Mouse (Mus musculus): Measurements from ENCODE around the gene Ulk4.

The Ulk4 gene

DNA sequence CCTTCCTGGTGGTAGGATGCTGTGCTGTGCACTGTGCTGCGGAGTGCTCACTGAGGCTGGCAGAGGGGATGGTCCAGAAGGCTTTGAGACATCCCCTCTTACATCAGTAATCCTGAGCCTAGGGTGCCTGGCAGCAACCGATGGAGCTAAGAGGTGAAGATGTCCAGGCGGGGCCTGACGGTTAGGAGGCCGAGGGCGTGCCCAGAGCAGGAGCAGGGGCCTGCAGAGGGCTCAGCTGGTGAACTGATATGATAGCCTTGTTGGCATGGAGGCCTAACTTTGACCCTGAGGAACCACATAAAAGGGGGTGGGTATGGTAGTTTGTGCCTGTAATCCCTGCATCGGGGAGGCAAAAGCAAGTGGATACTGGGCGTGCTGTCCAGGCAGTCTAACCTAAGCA is 293.1 kb downstream of the Ulk4 start:
- no peak for DNase-seq (ENCODE audit: low read depth, low spot score)

- no peak for DNase-seq (ENCODE audit: low read depth, low spot score)
These were observed 295.2 kb downstream of the Ulk4 start for GRCm38 (mm10) chr9:120981777-120982176.

GRCm38 (mm10) chr9:120976856-120977255 is 300.1 kb downstream of the Ulk4 start:
- DNase-seq (ENCODE audit: low read depth, low spot score) = no peak

GRCm38 (mm10) chr9:120976158-120976557 is 300.8 kb downstream of the Ulk4 start:
- DNase-seq (ENCODE audit: low read depth, low spot score) = no peak

DNA sequence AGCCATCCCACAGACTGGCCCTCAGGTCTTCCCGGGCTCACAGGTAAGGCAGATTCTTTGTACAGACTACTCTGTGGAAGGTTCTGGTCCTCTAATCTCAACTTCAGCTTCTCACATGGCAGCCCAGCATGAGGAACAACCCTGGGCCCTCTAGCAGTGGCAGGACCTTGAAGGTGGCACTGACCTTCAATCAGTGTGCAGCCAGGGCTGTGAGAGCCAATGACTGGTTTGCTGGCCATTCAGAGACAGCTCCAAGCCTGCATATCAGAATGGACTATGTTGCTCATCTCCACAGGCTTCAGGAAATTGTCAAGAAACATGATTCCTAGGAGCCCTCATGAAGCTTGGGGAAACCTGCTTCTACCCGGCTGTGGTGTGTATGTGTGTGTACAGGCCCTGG is 302.8 kb downstream of the Ulk4 start:
- no peak for DNase-seq (ENCODE audit: low read depth, low spot score)

DNA sequence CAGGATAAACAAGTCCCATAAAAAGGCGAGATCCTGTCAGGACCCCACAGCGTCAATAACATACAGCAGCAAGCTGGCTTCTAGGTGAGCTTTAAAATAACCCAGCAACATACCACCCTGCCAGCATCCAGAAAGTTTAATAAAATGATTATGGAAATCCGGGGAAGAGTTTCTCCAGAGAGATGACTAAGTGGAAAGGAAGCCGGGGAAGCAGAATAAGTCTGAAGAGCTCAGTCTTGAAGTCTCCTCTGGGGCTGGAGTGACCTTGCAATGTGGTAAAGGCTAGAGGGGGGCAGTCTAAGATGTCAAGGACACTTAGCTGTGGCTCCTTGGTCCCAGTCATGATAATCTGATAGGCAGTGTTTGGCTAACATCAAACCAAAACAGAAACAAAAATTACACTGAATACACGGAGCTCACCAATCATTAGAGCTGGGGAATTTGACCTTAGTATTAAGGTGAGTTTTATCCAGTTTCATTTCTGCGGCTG is 303.9 kb downstream of the Ulk4 start:
- no peak for DNase-seq (ENCODE audit: low read depth, low spot score)

- no peak for DNase-seq (ENCODE audit: low read depth, low spot score)
These were observed 312.0 kb downstream of the Ulk4 start for GRCm38 (mm10) chr9:120965007-120965406.

GRCm38 (mm10) chr9:120964224-120964623 is 312.8 kb downstream of the Ulk4 start:
- DNase-seq (ENCODE audit: low read depth, low spot score) = no peak

- DNase-seq (ENCODE audit: low read depth, low spot score) = no peak
These were observed 313.3 kb downstream of the Ulk4 start for GRCm38 (mm10) chr9:120963720-120964119.

- no peak for DNase-seq (ENCODE audit: low read depth, low spot score)
These were observed 313.9 kb downstream of the Ulk4 start for GRCm38 (mm10) chr9:120963104-120963503.

DNA sequence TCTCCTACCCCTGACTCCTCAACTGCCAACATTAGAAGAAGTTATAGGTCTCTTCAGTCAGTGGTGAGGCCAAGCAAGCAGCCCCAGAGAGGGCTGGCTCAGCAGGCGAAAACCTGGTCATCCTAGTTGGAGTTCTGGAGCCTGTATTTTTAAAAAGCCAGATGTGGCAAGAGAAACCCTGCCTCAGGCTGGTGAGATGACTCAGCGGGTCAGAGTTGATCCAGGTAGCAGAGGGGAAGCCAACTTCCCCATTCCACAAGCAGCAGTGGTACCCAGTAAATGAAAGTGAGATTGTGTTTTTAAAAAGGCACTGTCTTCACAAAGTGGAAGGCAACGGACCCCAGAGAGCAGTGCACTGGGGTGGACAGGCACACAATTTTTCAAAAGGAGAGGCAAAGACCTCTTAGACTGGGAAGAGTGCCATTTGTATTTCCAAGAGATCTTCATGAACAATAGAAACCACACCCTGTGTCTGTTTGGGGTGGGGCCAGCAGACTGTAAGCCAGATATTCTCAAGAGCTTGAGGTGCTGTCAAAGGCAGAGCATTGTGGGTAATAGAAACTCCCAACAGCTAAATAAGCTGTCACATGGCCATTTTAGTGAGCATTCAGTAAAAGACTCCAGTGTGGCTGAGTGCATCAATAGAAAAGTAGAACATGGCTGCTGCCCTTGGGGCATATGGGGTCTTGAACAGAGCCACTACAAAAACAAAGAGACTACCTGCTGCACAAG is 314.9 kb downstream of the Ulk4 start:
- no peak for DNase-seq (ENCODE audit: low read depth, low spot score)

DNA sequence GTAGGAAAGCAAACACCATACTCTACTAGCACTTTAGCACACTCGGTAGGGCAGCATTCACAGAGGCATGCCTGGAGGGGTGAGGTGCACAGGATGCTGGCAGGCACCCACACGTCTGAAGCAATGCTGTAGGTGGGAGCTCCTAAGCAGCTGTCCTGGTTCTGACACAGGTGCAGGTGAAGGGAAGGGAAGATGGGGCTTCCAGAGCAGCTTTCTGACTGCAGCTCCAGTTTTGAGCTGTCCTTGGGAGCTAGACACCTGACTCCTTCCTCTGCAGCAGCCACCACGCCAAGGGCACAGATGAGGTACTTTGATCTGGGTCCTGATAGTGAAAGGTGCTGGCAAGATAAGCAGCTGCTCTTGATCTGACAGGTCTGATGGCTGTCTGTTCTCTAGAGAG is 315.5 kb downstream of the Ulk4 start:
- no peak for DNase-seq (ENCODE audit: low read depth, low spot score)

GRCm38 (mm10) chr9:120960611-120961010 is 316.4 kb downstream of the Ulk4 start:
- DNase-seq (ENCODE audit: low read depth, low spot score) = no peak

GRCm38 (mm10) chr9:120959225-120959624 is 317.8 kb downstream of the Ulk4 start:
- DNase-seq (ENCODE audit: low read depth, low spot score) = no peak

- DNase-seq (ENCODE audit: low read depth, low spot score) = no peak
These were observed 318.4 kb downstream of the Ulk4 start for GRCm38 (mm10) chr9:120958560-120958959.

DNA sequence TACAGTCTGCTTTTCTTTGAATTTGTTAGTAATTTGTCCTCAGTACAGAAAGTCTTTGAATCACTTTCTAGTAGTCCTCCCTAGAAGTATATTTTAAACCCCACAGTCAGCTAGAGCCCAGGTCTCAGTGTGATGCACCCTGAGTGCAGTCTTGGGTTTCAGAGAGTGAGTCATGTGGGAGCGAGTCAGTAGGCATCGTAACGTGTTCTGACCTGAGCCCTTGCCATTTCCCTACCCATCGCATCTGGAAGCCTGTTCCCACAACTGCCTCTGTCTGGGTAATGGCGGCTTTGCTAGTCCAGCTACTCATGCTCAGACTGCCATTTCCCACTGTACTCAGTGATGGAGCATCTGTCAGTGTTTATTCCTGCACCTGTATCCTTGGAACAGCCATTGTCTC is 318.9 kb downstream of the Ulk4 start:
- DNase-seq (ENCODE audit: low read depth, low spot score) = no peak

GRCm38 (mm10) chr9:120951947-120952346 is 325.1 kb downstream of the Ulk4 start:
- no peak for DNase-seq (ENCODE audit: low read depth, low spot score)

- DNase-seq (ENCODE audit: low read depth, low spot score) = no peak
These were observed 326.2 kb downstream of the Ulk4 start for GRCm38 (mm10) chr9:120950761-120951160.

DNA sequence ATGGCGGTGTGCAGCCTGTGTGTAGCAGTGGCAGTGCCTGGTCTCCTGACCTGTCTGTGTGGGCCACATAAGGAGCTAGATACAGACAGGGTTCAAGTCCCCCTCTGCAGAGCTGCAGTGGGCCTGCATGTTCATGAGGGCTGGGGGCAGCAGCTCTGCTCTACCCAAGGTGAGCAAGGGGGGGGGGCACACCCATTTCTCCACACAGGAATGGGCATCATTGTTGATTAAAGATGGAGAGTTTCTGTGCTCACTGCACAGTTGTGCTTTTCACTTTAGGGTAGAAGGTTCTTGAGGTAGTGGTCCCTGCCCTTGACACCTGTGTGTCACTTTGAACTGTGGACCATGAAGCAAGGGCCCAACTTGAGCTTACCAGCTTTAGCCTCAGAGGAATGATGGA is 328.2 kb downstream of the Ulk4 start:
- no peak for DNase-seq (ENCODE audit: low read depth, low spot score)

GRCm38 (mm10) chr9:120946131-120946530 is 330.9 kb downstream of the Ulk4 start:
- DNase-seq (ENCODE audit: low read depth, low spot score) = no peak

GRCm38 (mm10) chr9:120944211-120944610 is 332.8 kb downstream of the Ulk4 start:
- no peak for DNase-seq (ENCODE audit: low read depth, low spot score)

- no peak for DNase-seq (ENCODE audit: low read depth, low spot score)
These were observed 333.2 kb downstream of the Ulk4 start for GRCm38 (mm10) chr9:120943757-120944156.

DNA sequence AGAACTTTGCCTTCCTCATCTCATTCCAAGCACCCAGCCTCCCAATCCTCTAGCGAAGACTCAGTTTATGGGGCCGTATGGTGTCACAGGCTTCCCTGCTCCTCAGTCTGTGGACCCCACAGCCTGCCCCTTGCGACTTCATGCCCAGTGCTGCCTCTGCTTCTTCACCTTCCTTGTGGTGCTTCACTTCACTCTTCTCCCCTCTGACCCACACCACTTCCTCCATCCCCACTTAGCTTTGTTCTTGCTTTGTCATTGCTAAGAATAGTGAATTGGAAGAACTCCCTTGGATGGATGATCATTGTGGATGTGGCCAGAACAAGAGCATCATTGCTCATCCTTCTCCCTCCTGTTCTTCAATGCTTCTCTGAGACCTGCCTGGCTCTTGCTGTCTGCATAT is 336.1 kb downstream of the Ulk4 start:
- no peak for DNase-seq (ENCODE audit: low read depth, low spot score)

- DNase-seq (ENCODE audit: low read depth, low spot score) = no peak
These were observed 340.6 kb downstream of the Ulk4 start for GRCm38 (mm10) chr9:120936351-120936750.

Data from skeletal muscle tissue, adult 2 months (tissue).